Mouse (Mus musculus) heart, embryonic 16.5 days (tissue): Measurements from ENCODE around the gene Farp1. TPM values are rescaled to one million over a fixed set of nuclear protein-coding genes. Genes with fewer than 3 reads are reported as not detected.

ENCODE experiments used
- ATAC-seq: fragments of 200-750 bp; cut with Nextera tagmentation; replicated peaks from 2 replicates; pipeline ENCODE4 v1.8.0; 2017; ENCODE audit warnings: moderate number of reproducible peaks; ENCODE audit not compliant: insufficient read depth, low FRiP score; ENCODE audit errors: extremely low read depth
- H3K27ac ChIP-seq: fragments of 300-500 bp; sonication (generic); 2 replicates; pipeline ENCODE4 v1.5.1; 2014; ENCODE audit warnings: mild to moderate bottlenecking, low read length, control low read depth, moderate library complexity
- H3K27me3 ChIP-seq: fragments of 300-500 bp; sonication (generic); 2 replicates; pipeline ENCODE4 v1.6.1; 2014; ENCODE audit warnings: low read length, mixed read lengths; ENCODE audit not compliant: control insufficient read depth, insufficient read depth
- H3K36me3 ChIP-seq: fragments of 300-500 bp; sonication (generic); 2 replicates; pipeline ENCODE4 v1.6.1; 2014; ENCODE audit not compliant: control insufficient read depth, insufficient read depth
- H3K4me1 ChIP-seq: fragments of 300-500 bp; sonication (generic); 2 replicates; pipeline ENCODE4 v1.6.1; 2014; ENCODE audit warnings: low read length, mixed read lengths; ENCODE audit not compliant: control insufficient read depth, insufficient read depth
- H3K4me2 ChIP-seq: fragments of 300-500 bp; sonication (generic); 2 replicates; pipeline ENCODE4 v1.6.1; 2014; ENCODE audit warnings: low read depth, mild to moderate bottlenecking, control low read depth, low read length
- H3K4me3 ChIP-seq: fragments of 300-500 bp; sonication (generic); 2 replicates; pipeline ENCODE4 v1.5.1; 2014; ENCODE audit warnings: mild to moderate bottlenecking, control low read depth, low read length
- H3K9ac ChIP-seq: fragments of 300-500 bp; sonication (generic); 2 replicates; pipeline ENCODE4 v1.6.1; 2014; ENCODE audit warnings: low read length, control low read depth
- H3K9me3 ChIP-seq: fragments of 300-500 bp; sonication (generic); replicated peaks from 2 replicates; pipeline ENCODE4 v1.6.1; 2016; ENCODE audit warnings: low read length; ENCODE audit not compliant: control insufficient read depth
- WGBS: fragments of 180-500 bp; shearing (Covaris S2); extraction: QIAGEN DNeasy Blood & Tissue Kit; methylation state at CpG from one replicate; pipeline ENCODE4 v1.1.7; 2014; 5-methylcytosine and 5-hydroxymethylcytosine counted together
- polyA plus RNA-seq: library from polyadenylated mRNA; unstranded; fragments of >200 nt; fragmentation: Nextera tagmentation; extraction: Ambion mirVana; gene quantifications from 2 replicates; pipeline ENCODE4 v1.2.1, GENCODE M21; 2015

Farp1 gene
- polyA plus RNA-seq, 1 experiment from 2014 or later: 11.6 TPM

GRCm38 (mm10) chr14:121155173-121155572 is 120.2 kb downstream of the Farp1 start:
- Histone ChIP-seq H3K4me3 (no peak overlapping the region), H3K4me1 (peaks cover 8% of the 10 kb centered on the region; the same call in 1 of the 2 replicates), H3K27ac (no peak overlapping the region), H3K27me3 (no peaks in the 10 kb centered on the region), H3K9me3 (no peaks in the 10 kb centered on the region), H3K36me3 (no peaks in the 10 kb centered on the region), H3K4me2 (no peak overlapping the region), H3K9ac (no peak overlapping the region)
- no peak for ATAC-seq
- WGBS: 77% methylated on average over 4 of the region's 4 CpGs

GRCm38 (mm10) chr14:121158616-121159015 is 123.6 kb downstream of the Farp1 start:
- Histone ChIP-seq H3K27me3 (no peaks in the 10 kb centered on the region), H3K9ac (no peak overlapping the region), H3K4me3 (no peak overlapping the region), H3K9me3 (no peaks in the 10 kb centered on the region), H3K4me1 (peaks cover 8% of the 10 kb centered on the region; the same call in 1 of the 2 replicates), H3K4me2 (no peak overlapping the region), H3K36me3 (no peaks in the 10 kb centered on the region), H3K27ac (no peak overlapping the region)
- 62% methylated on average over 2 of the region's 2 CpGs for WGBS
- no peak for ATAC-seq

GRCm38 (mm10) chr14:121162822-121163221 is 127.8 kb downstream of the Farp1 start:
- Histone ChIP-seq H3K4me3 (no peak overlapping the region), H3K4me2 (no peak overlapping the region), H3K4me1 (peaks cover 19% of the 10 kb centered on the region), H3K9me3 (no peaks in the 10 kb centered on the region), H3K9ac (no peak overlapping the region), H3K27me3 (no peaks in the 10 kb centered on the region), H3K36me3 (no peaks in the 10 kb centered on the region), H3K27ac (no peak overlapping the region)
- WGBS: 86% methylated on average over 2 of the region's 2 CpGs
- ATAC-seq: no peak

GRCm38 (mm10) chr14:121164866-121165265 is 129.9 kb downstream of the Farp1 start:
- H3K27me3 ChIP-seq: no peaks in the 10 kb centered on the region
- H3K27ac ChIP-seq: peak overlapping the region; percentile 53
- H3K9me3 ChIP-seq: no peaks in the 10 kb centered on the region
- no peak overlapping the region for H3K9ac ChIP-seq
- H3K4me1 ChIP-seq: peaks cover 19% of the 10 kb centered on the region
- no peak; the same call in 1 of the 2 replicates for ATAC-seq
- H3K36me3 ChIP-seq: no peaks in the 10 kb centered on the region
- WGBS: 88% methylated on average over 1 of the region's 1 CpGs
- no peak overlapping the region for H3K4me3 ChIP-seq
- H3K4me2 ChIP-seq: no peak overlapping the region

- ATAC-seq: no peak
- H3K4me1 ChIP-seq: peaks cover 19% of the 10 kb centered on the region
- no peak overlapping the region for H3K4me3 ChIP-seq
- no peaks in the 10 kb centered on the region for H3K36me3 ChIP-seq
- WGBS: 59% methylated on average over 6 of the region's 6 CpGs
- peak overlapping the region; percentile 62 for H3K27ac ChIP-seq
- H3K9ac ChIP-seq: no peak overlapping the region
- H3K9me3 ChIP-seq: no peaks in the 10 kb centered on the region
- no peaks in the 10 kb centered on the region for H3K27me3 ChIP-seq
- no peak overlapping the region for H3K4me2 ChIP-seq
Observed at GRCm38 (mm10) chr14:121165408-121166037, 130.5 kb downstream of the Farp1 start.

GRCm38 (mm10) chr14:121166038-121166436 is 131.0 kb downstream of the Farp1 start:
- WGBS: 67% methylated on average over 7 of the region's 7 CpGs
- Histone ChIP-seq H3K4me1 (peaks cover 19% of the 10 kb centered on the region), H3K27me3 (no peaks in the 10 kb centered on the region), H3K36me3 (no peaks in the 10 kb centered on the region), H3K27ac (peak overlapping the region; percentile 62), H3K9ac (no peak overlapping the region), H3K4me2 (no peak overlapping the region), H3K9me3 (no peaks in the 10 kb centered on the region), H3K4me3 (no peak overlapping the region)
- no peak for ATAC-seq

DNA sequence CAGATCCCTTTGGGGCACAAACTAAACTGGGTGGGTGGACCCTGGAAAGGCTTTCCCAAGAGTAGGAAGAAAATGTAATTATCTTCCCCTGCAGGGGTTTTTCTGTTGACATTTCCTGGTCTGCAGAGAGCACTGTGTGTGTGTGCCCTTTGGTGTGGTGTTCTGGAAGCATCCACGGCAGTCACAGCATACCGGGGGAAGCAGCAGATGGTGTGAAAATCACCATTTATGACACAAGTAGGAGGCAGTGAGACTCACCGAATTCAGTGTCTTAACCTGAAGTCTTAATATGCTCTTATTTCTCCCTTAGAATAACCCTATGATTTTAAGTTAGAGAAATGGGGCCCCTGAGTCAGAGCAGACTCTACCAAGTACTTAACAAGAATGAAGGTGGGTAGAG is 133.7 kb downstream of the Farp1 start:
- Histone ChIP-seq H3K4me3 (no peak overlapping the region), H3K27me3 (no peaks in the 10 kb centered on the region), H3K4me2 (no peak overlapping the region), H3K9ac (no peak overlapping the region), H3K27ac (no peak overlapping the region), H3K36me3 (no peaks in the 10 kb centered on the region), H3K4me1 (peaks cover 26% of the 10 kb centered on the region), H3K9me3 (no peaks in the 10 kb centered on the region)
- WGBS: 82% methylated on average over 3 of the region's 3 CpGs
- ATAC-seq: no peak

GRCm38 (mm10) chr14:121170321-121170720 is 135.3 kb downstream of the Farp1 start:
- no peak overlapping the region for H3K9ac ChIP-seq
- no peak overlapping the region for H3K4me3 ChIP-seq
- no peaks in the 10 kb centered on the region for H3K27me3 ChIP-seq
- no peak overlapping the region for H3K27ac ChIP-seq
- ATAC-seq: no peak
- H3K4me1 ChIP-seq: peaks cover 25% of the 10 kb centered on the region
- H3K9me3 ChIP-seq: no peaks in the 10 kb centered on the region
- no peak overlapping the region for H3K4me2 ChIP-seq
- 62% methylated on average over 9 of the region's 9 CpGs for WGBS
- no peaks in the 10 kb centered on the region for H3K36me3 ChIP-seq

- 73% methylated on average over 19 of the region's 19 CpGs for WGBS
- Histone ChIP-seq H3K9me3 (no peaks in the 10 kb centered on the region), H3K27me3 (no peaks in the 10 kb centered on the region), H3K4me2 (no peak overlapping the region), H3K9ac (0 out of 2 replicates have a peak overlapping the region, but pooled peaks have one; percentile 28), H3K4me3 (no peak overlapping the region), H3K4me1 (peaks cover 16% of the 10 kb centered on the region), H3K36me3 (no peaks in the 10 kb centered on the region), H3K27ac (no peak overlapping the region; the same call in 1 of the 2 replicates)
- no peak for ATAC-seq
Observed at GRCm38 (mm10) chr14:121172065-121173036, 137.4 kb downstream of the Farp1 start.
